Mouse (Mus musculus) forebrain, embryonic 16.5 days (tissue): Measurements from ENCODE around the gene Timm17a. TPM values are rescaled to one million over a fixed set of nuclear protein-coding genes. Genes with fewer than 3 reads are reported as not detected.

Experiments used
- ATAC-seq: fragments of 200-750 bp; cut with Nextera tagmentation; 2 replicates; pipeline ENCODE4 v1.8.0; 2017; ENCODE audit warnings: mild to moderate bottlenecking, moderate library complexity
- H3K27ac ChIP-seq: fragments of 300-500 bp; sonication (generic); 2 replicates; pipeline ENCODE4 v1.5.1; 2014; ENCODE audit warnings: low read length, control low read depth
- H3K27me3 ChIP-seq: fragments of 300-500 bp; sonication (generic); replicated peaks from 2 replicates; pipeline ENCODE4 v1.6.1; 2014; ENCODE audit warnings: low read length; ENCODE audit not compliant: control insufficient read depth, insufficient read depth
- H3K36me3 ChIP-seq: fragments of 300-500 bp; sonication (generic); 2 replicates; pipeline ENCODE4 v1.6.1; 2014; ENCODE audit not compliant: control insufficient read depth, insufficient read depth
- H3K4me1 ChIP-seq: fragments of 300-500 bp; sonication (generic); replicated peaks from 2 replicates; pipeline ENCODE4 v1.6.1; 2014; ENCODE audit warnings: low read length; ENCODE audit not compliant: control insufficient read depth, insufficient read depth
- H3K4me2 ChIP-seq: fragments of 300-500 bp; sonication (generic); 2 replicates; pipeline ENCODE4 v1.6.1; 2014; ENCODE audit warnings: mild to moderate bottlenecking, low read length, control low read depth
- H3K4me3 ChIP-seq: fragments of 300-500 bp; sonication (generic); replicated peaks from 2 replicates; pipeline ENCODE4 v1.5.1; 2014; ENCODE audit warnings: mild to moderate bottlenecking, low read length, control low read depth
- H3K9ac ChIP-seq: fragments of 300-500 bp; sonication (generic); replicated peaks from 2 replicates; pipeline ENCODE4 v1.6.1; 2014; ENCODE audit warnings: low read depth, low read length, control low read depth
- H3K9me3 ChIP-seq: fragments of 300-500 bp; sonication (generic); 2 replicates; pipeline ENCODE4 v1.6.1; 2016; ENCODE audit warnings: low read length; ENCODE audit not compliant: control insufficient read depth
- WGBS: fragments of 180-500 bp; shearing (Covaris S2); extraction: QIAGEN DNeasy Blood & Tissue Kit; methylation state at CpG from one replicate; pipeline ENCODE4 v1.1.7; 2014; 5-methylcytosine and 5-hydroxymethylcytosine counted together
- polyA plus RNA-seq: library from polyadenylated mRNA; unstranded; fragments of >200 nt; fragmentation: Nextera tagmentation; extraction: Ambion mirVana; gene quantifications from 2 replicates; pipeline ENCODE4 v1.2.1, GENCODE M21; 2015

Gene Timm17a
- 144 and 154 TPM in 2 replicates for polyA plus RNA-seq

DNA sequence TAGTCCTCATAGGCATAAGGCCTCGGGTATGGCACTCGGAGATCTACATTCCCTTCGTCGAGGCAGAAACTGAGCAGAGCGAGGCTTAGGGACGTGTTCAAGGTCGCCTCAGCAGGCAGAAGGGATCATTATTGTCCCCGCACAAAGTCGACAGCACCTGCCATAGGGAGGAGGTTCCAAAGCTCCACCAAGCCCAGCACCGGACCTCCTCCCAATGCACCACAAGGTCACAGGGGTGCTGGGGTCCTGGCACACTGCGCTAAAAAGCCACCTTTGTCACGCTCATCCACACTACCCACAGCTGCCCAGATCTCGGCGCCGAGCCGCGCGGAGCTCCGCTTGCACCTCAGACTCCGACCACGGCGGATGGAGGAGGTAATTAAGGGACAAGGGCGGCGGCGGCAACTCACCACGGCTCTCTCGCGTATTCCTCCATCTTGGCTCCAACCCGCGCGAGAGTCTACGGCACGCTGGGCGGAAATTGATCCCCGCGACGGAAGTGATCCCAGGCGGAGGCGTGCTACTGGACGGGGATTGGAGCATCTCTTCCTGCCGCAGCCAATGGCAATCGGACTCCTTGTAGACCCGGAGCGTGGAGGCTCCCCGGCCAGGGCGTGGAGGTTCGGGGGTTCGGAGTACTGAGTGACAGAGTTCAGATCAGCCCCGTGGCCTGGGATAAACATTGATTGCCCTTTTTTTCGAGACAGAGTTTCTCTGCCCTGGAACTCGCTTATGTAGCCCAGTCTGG, at the start of gene Timm17a:
TSS of gene Timm17a (minus strand) at position 495 of the 748 bp plus-strand sequence.
- Histone ChIP-seq H3K9me3 (no peaks in the 10 kb centered on the region), H3K36me3 (peaks cover 7% of the 10 kb centered on the region), H3K4me3 (peak within 1 kb of the TSS; percentile 97), H3K27me3 (no peaks in the 10 kb centered on the region; the same call in 1 of the 2 replicates), H3K9ac (peak within 1 kb of the TSS; percentile 99), H3K27ac (peak within 1 kb of the TSS; percentile 80), H3K4me2 (peak within 1 kb of the TSS; percentile 90), H3K4me1 (peaks cover 12% of the 10 kb centered on the region)
- ATAC-seq = peak; percentile 100
- under 1% methylated on average over 51 of the region's 51 CpGs for WGBS

DNA sequence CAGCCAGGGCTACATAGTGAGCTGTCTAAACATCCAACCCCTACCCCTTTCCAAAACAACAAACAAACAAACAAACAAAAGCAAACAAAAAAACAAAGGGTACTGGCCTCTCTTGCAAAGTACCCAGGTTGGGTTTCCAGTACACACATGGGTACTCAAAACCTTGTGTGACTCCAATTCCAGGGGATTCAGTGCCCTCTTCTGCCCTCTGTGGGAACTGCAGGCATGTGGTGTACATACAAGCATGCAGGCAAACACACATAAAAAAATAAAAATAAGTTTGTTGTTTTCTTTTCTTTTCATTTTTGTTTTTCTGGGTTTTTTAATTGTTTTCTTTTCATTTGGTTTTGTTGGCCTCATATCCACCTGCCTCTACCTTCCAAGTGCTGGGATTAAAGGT, 48.5 kb upstream of the Timm17a start:
- no peak overlapping the region for H3K4me3 ChIP-seq
- no peak overlapping the region for H3K4me2 ChIP-seq
- H3K36me3 ChIP-seq = no peaks in the 10 kb centered on the region
- H3K9ac ChIP-seq = no peak overlapping the region
- ATAC-seq = no peak
- no peaks in the 10 kb centered on the region for H3K27me3 ChIP-seq
- no peak overlapping the region for H3K27ac ChIP-seq
- no peaks in the 10 kb centered on the region for H3K4me1 ChIP-seq
- no peaks in the 10 kb centered on the region for H3K9me3 ChIP-seq

DNA sequence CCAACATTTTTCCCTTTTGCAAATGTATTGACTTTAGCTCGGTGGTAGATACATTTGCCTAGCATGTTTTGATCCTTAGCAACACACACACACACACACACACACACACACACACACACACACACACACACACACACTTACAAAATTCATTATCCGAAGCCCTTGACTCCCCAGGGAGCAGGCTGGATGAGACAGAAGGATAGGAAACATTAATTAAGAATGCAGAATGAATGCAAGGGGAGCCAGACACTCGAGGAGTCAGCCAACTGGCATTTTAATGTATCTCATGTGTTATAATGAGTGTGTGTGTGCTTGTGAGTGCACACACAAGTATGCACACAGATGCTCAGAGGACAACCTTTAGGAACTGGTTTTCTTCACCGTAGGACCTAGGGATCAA, 47.9 kb upstream of the Timm17a start:
- ATAC-seq = no peak
- H3K4me2 ChIP-seq = no peak overlapping the region
- no peak overlapping the region for H3K27ac ChIP-seq
- no peaks in the 10 kb centered on the region for H3K4me1 ChIP-seq
- H3K9ac ChIP-seq = no peak overlapping the region
- H3K36me3 ChIP-seq = no peaks in the 10 kb centered on the region
- no peaks in the 10 kb centered on the region for H3K27me3 ChIP-seq
- no peaks in the 10 kb centered on the region for H3K9me3 ChIP-seq
- H3K4me3 ChIP-seq = no peak overlapping the region
- 58% methylated on average over 4 of the region's 4 CpGs for WGBS

DNA sequence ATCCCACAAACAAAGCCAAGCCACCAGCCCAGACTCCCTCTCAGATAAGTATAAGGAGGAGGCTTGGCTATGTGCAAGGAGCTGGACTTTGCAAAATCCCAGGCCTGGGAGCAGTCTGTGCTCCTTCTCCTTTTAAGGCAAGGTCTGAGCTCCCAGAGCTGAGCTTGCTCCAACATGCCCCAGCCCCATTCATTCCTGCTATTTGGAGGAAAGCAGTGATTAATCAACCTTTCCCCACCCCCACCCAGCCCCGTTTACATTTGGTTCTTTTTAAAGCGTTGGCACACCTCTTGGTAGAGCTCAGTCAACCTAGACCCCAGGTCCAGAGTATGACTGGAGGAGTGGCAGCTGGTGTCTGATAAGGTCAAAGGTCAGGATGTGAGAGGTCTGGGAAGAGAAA, 45.5 kb upstream of the Timm17a start:
- H3K4me3 ChIP-seq = no peak overlapping the region
- no peak overlapping the region for H3K27ac ChIP-seq
- no peaks in the 10 kb centered on the region for H3K4me1 ChIP-seq
- H3K9ac ChIP-seq = no peak overlapping the region
- H3K27me3 ChIP-seq = no peaks in the 10 kb centered on the region
- no peaks in the 10 kb centered on the region for H3K36me3 ChIP-seq
- H3K4me2 ChIP-seq = no peak overlapping the region
- WGBS = 37% methylated on average over 2 of the region's 2 CpGs
- no peak for ATAC-seq
- no peaks in the 10 kb centered on the region for H3K9me3 ChIP-seq

DNA sequence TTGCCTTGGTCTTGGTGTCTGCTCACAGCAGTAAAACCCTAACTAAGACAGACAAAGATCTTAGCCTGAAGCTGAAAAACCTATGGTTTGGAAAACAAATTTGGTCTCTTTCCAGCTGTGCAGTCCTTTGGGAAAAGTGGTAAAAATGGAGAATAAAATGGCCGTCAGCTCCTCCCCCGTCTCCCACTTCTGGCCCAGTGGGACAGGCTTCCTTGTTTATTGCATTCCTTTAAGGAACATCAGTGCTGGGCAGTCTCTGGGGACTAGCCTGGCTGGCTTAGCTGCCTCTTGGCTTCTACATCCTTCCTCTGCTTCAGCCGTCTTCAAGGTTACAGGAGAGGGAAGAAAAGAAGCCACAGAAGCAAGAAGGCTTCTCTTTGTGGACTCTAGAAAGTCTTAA, 38.4 kb upstream of the Timm17a start:
- Histone ChIP-seq H3K36me3 (no peaks in the 10 kb centered on the region), H3K27ac (no peak overlapping the region), H3K4me2 (no peak overlapping the region), H3K4me3 (no peak overlapping the region), H3K27me3 (no peaks in the 10 kb centered on the region), H3K4me1 (0 out of 2 replicates have a peak, but pooled peaks cover 2% of the 10 kb centered on the region), H3K9me3 (no peaks in the 10 kb centered on the region), H3K9ac (no peak overlapping the region)
- WGBS = 84% methylated on average over 3 of the region's 3 CpGs
- ATAC-seq = no peak

DNA sequence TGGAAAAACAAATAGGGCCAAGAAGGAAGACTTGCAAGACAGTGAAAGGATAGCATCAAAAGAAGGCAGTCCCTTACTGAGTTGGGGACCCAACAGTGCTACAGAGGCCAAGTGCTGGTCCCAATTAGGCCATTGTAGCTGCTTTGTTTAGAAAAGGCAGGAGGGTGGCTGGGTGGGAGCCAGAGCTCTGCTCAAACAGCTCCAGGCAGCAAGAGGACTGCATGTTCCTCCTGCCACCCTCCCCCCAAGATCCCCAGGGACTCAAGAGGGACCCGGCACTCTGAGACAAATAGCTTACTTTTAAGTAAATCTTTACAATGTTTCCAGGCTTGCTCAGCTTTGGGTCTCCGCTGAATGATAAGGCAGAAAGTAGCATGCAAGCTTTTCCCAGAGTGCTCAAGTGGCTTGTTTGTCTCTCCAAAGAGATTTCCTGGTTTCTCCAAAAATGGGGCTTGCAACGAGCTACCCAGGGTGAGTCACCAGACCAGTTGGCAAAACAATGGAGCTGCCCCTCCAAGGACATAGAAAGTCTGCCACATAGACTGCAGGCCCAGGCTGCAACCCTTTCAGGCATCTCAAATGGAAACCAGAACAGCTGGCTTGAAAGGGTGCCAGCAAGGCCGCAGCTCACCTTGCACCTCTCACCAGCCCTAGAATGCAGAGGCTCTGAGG, 34.1 kb upstream of the Timm17a start:
- Histone ChIP-seq H3K9ac (no peak overlapping the region), H3K27me3 (no peaks in the 10 kb centered on the region), H3K36me3 (no peaks in the 10 kb centered on the region), H3K4me3 (no peak overlapping the region), H3K27ac (no peak overlapping the region), H3K4me2 (no peak overlapping the region), H3K4me1 (0 out of 2 replicates have a peak, but pooled peaks cover 2% of the 10 kb centered on the region), H3K9me3 (no peaks in the 10 kb centered on the region)
- no peak for ATAC-seq
- WGBS = 45% methylated on average over 4 of the region's 4 CpGs

DNA sequence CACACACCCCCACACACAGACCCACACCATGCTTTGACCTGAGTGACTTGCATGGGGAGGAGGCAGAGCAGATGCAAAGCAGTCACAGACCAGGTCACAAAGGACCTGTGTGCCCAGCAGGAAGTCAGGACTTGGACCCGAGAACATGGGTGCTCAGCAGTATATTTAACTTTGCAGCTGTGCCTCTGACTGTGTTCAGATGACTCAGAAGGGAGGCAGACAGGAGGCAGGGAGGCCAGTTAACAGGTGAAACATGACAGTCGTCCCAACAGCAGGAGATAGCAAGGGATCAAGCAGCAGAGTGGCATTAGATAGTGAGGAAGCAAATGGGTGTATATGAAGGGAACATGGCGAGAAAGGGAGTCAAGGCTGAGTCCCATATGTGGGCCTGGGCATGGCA, 33.3 kb upstream of the Timm17a start:
- Histone ChIP-seq H3K9ac (no peak overlapping the region), H3K27me3 (no peaks in the 10 kb centered on the region), H3K36me3 (no peaks in the 10 kb centered on the region), H3K27ac (no peak overlapping the region), H3K4me2 (no peak overlapping the region), H3K4me3 (no peak overlapping the region), H3K4me1 (0 out of 2 replicates have a peak, but pooled peaks cover 2% of the 10 kb centered on the region), H3K9me3 (no peaks in the 10 kb centered on the region)
- whole genome bisulfite sequencing = 65% methylated on average over 3 of the region's 3 CpGs
- ATAC-seq = no peak

DNA sequence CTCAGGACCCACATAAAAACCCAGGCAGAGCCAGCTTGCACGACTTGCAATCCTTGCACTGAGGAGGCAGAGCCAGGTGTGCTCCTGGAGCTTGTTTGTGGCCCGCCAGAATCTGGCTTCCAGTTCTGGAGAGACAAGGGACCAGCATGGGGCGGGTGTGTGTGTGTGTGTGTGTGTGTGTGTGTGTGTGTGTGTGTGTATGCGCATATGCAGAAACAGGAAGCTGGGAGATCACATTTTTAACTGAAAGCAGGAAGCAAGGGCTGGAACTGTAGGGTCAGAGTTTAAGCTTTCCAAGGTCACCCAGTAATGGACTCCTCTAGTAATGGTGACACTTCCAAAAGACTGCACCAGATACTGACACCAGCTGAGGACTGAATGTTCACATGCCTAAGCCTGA, 30.4 kb upstream of the Timm17a start:
- no peak overlapping the region for H3K27ac ChIP-seq
- no peaks in the 10 kb centered on the region for H3K27me3 ChIP-seq
- H3K36me3 ChIP-seq = no peaks in the 10 kb centered on the region
- no peak for ATAC-seq
- H3K4me2 ChIP-seq = no peak overlapping the region
- H3K9me3 ChIP-seq = no peaks in the 10 kb centered on the region
- H3K4me1 ChIP-seq = 0 out of 2 replicates have a peak, but pooled peaks cover 2% of the 10 kb centered on the region
- H3K9ac ChIP-seq = no peak overlapping the region
- H3K4me3 ChIP-seq = no peak overlapping the region
- WGBS = 67% methylated on average over 4 of the region's 4 CpGs

DNA sequence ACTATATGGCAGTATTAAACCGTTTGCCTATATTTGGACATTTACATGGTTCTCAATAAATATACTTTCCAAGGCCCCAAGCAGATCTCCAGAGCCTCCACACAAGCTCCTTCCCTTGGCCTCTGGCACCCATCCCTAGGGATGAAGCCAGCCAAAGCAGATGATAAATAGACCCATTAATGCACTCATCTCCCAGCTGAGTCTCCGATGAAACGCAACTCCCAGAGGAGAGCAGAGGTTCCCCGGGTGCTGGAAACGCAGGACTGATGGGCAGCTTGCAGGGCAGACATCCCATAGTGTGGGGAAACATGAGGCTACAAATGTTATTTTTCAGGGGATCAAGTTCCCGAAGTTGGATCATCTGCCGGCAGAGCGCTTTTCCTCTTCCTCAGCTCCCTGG, 28.4 kb upstream of the Timm17a start:
- Histone ChIP-seq H3K27me3 (no peaks in the 10 kb centered on the region), H3K9me3 (no peaks in the 10 kb centered on the region), H3K4me3 (no peak overlapping the region), H3K36me3 (no peaks in the 10 kb centered on the region), H3K9ac (no peak overlapping the region), H3K27ac (no peak overlapping the region), H3K4me1 (no peaks in the 10 kb centered on the region), H3K4me2 (no peak overlapping the region)
- no peak for ATAC-seq
- WGBS = 84% methylated on average over 8 of the region's 8 CpGs
